Mouse (Mus musculus): ENCODE measurements around the gene Slc2a9. TPM values are rescaled to one million over a fixed set of nuclear protein-coding genes. Genes with fewer than 3 reads are reported as not detected.

The Slc2a9 gene
- polyA plus RNA-seq, 1 experiment from 2014 or later = 0.93 TPM

DNA sequence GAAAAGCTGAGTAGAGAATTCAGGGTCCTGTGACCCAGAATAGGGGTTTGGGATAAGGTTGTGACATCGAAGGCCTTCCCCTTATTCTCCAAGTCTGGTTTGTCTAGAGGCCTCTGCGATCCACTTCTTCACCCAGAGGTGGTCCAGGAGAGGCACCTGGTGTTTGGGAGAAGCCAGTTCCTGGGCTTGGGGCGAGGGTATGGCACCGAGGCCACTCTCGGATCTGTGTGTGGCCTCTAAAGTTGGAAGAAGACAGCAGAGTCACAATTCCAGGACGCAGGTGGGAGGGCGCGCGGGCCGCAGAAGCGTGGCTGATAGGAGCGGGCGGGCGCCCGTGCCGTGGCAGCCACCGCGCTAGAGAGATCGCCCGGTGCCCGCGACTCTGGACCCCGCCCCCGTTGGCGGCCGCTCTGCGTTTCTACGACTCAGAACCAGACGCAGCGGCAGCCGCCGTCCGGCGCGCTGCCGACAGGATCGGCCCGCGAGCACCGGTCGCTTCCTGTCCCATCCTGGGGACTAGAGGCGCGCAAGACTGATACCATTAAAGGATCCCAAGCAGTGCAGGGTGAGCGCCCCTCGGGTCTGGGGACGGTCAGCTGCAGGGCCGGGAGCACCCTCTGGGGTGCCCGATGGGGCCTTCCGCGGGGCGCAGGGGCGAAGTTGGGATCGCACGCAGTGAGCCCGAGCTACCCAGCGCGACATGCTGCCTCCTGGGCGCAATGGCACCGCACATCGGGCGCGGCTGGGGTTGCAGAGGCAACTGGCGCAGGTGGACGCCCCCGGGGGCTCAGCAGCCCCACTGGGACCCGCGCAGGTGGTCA lies 183.8 kb downstream of the Slc2a9 start, which contains the start of gene Drd5:
Gene Drd5, plus strand, starts transcription at position 402 of the 821 bp plus-strand sequence.
- 3% methylated on average over 55 of the region's 67 CpGs for WGBS
- Histone ChIP-seq H3K4me3 (ENCODE audit: low read depth, low read length) (peak within 1 kb of the TSS; percentile 29), H3K9me3 (ENCODE audit: control insufficient read depth, low read depth, low read length) (no peaks in the 10 kb centered on the region), H3K36me3 (ENCODE audit: control insufficient read depth, insufficient read depth, low read length) (no peaks in the 10 kb centered on the region), H3K9ac (replicated peaks; ENCODE audit: low read depth, low read length) (no peak within 1 kb of the TSS), H3K27me3 (ENCODE audit: control insufficient read depth, insufficient read depth, low read length) (peaks cover 34% of the 10 kb centered on the region), H3K4me1 (ENCODE audit: control insufficient read depth, insufficient read depth, low read length) (0 out of 2 replicates have a peak, but pooled peaks cover 2% of the 10 kb centered on the region), H3K27ac (ENCODE audit: low read length) (no peak within 1 kb of the TSS), H3K4me2 (replicated peaks; ENCODE audit: low read depth, low read length) (peak within 1 kb of the TSS; percentile 57)
- no peak; the same call in 1 of the 2 replicates for ATAC-seq (ENCODE audit: insufficient number of reproducible peaks, insufficient read depth, low FRiP score, low read depth)

DNA sequence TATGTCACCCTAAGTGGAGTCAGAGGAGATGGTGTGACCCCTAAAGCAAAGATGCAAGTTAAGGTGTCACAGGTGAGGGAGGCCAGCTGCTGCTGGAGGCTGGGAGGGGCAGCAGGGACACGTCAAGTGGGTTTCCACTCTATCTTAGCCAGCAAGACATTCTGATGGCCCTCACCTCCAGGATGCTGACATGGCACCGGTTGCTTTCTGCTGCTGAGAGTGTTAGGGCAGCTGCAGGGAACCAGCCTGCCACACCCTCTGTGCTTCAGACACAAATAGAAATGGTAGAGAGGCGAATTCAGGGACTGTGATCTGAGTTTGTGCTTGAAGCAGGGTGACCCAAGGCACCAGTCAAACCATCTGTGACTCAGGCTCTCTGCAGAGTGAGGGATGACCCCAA lies 193.1 kb downstream of the Slc2a9 start:
- WGBS = 51% methylated on average over 3 of the region's 3 CpGs
- H3K27ac ChIP-seq (ENCODE audit: low read length) = no peak overlapping the region
- H3K9me3 ChIP-seq (ENCODE audit: control insufficient read depth, low read depth, low read length) = no peaks in the 10 kb centered on the region
- ATAC-seq (ENCODE audit: insufficient number of reproducible peaks, insufficient read depth, low FRiP score, low read depth) = no peak
- no peaks in the 10 kb centered on the region for H3K4me1 ChIP-seq (ENCODE audit: control insufficient read depth, insufficient read depth, low read length)
- H3K4me2 ChIP-seq (replicated peaks; ENCODE audit: low read depth, low read length) = no peak overlapping the region
- H3K9ac ChIP-seq (replicated peaks; ENCODE audit: low read depth, low read length) = no peak overlapping the region
- no peak overlapping the region for H3K4me3 ChIP-seq (ENCODE audit: low read depth, low read length)
- no peaks in the 10 kb centered on the region for H3K36me3 ChIP-seq (ENCODE audit: control insufficient read depth, insufficient read depth, low read length)
- no peaks in the 10 kb centered on the region for H3K27me3 ChIP-seq (ENCODE audit: control insufficient read depth, insufficient read depth, low read length)

DNA sequence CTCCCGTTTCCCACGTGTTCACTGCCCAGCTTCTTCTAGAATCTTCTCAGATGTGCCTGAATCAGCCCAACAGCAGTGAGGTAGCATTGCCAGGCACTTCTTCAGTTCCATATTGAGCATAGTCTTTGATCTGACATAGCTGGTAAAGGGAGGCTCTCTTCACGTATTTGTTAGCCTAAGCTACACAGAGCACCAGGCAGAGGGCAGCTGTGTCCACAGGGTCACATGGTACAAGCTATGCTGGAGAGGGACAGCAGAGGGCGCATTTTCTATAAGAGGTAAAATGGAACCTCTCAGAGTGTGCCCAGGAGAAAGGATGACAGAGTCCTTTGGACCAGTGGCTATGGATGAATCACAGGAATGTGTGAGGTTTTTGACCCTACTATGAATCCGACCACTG lies 194.1 kb downstream of the Slc2a9 start:
- Histone ChIP-seq H3K27ac (ENCODE audit: low read length) (no peak overlapping the region), H3K9ac (replicated peaks; ENCODE audit: low read depth, low read length) (no peak overlapping the region), H3K27me3 (ENCODE audit: control insufficient read depth, insufficient read depth, low read length) (no peaks in the 10 kb centered on the region), H3K4me3 (ENCODE audit: low read depth, low read length) (no peak overlapping the region), H3K9me3 (ENCODE audit: control insufficient read depth, low read depth, low read length) (no peaks in the 10 kb centered on the region), H3K4me2 (replicated peaks; ENCODE audit: low read depth, low read length) (no peak overlapping the region), H3K4me1 (ENCODE audit: control insufficient read depth, insufficient read depth, low read length) (no peaks in the 10 kb centered on the region), H3K36me3 (ENCODE audit: control insufficient read depth, insufficient read depth, low read length) (no peaks in the 10 kb centered on the region)
- WGBS = 44% methylated on average over 5 of the region's 5 CpGs
- ATAC-seq (ENCODE audit: insufficient number of reproducible peaks, insufficient read depth, low FRiP score, low read depth) = no peak

DNA sequence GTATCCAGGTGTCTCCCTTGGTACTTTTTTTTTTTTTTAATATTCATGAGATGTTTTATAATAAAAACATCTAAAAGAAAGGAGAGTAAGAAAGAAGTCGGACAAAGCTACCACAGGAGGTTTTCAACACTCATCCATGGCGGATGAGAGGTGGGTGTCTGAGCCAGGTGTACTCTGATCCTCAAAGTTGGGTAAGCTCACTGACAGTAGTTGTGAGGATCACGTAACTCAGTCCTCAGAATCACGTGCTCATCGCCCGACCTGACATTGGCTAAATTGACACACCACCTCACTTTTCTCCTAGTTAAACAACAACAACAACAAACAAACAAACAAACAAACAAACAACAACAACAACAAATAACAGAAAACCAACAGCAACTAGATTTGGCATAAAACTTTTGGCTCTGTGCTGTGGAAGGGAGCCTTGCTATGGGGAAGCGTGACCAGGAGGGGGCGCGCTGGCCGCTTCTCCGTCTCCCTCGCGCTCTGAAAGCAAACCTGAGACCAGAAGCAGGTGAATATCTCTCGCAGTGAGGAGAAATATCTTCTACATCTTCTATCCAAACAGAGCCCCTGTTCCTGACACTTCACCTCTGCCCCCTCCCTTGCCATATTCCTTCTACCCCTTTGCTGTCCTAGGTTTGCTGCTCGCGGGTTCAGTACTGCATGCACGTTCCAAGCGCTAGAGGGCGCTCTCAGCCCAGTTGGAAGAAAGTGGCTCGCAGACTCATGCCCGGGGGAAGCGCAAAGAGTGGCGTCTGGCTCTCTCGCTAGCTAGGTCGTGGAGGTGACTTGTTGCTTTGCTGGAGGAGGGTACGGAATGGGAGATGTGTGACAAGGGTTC lies 195.5 kb downstream of the Slc2a9 start:
- 10% methylated on average over 26 of the region's 26 CpGs for WGBS
- Histone ChIP-seq H3K27ac (ENCODE audit: low read length) (no peak overlapping the region), H3K4me3 (ENCODE audit: low read depth, low read length) (peak overlapping the region; percentile 25), H3K9ac (replicated peaks; ENCODE audit: low read depth, low read length) (no peak overlapping the region), H3K9me3 (ENCODE audit: control insufficient read depth, low read depth, low read length) (no peaks in the 10 kb centered on the region), H3K4me2 (replicated peaks; ENCODE audit: low read depth, low read length) (peak overlapping the region; percentile 52), H3K36me3 (ENCODE audit: control insufficient read depth, insufficient read depth, low read length) (no peaks in the 10 kb centered on the region), H3K4me1 (ENCODE audit: control insufficient read depth, insufficient read depth, low read length) (no peaks in the 10 kb centered on the region), H3K27me3 (ENCODE audit: control insufficient read depth, insufficient read depth, low read length) (no peaks in the 10 kb centered on the region)
- peak; percentile 77; the same call in 1 of the 2 replicates for ATAC-seq (ENCODE audit: insufficient number of reproducible peaks, insufficient read depth, low FRiP score, low read depth)

DNA sequence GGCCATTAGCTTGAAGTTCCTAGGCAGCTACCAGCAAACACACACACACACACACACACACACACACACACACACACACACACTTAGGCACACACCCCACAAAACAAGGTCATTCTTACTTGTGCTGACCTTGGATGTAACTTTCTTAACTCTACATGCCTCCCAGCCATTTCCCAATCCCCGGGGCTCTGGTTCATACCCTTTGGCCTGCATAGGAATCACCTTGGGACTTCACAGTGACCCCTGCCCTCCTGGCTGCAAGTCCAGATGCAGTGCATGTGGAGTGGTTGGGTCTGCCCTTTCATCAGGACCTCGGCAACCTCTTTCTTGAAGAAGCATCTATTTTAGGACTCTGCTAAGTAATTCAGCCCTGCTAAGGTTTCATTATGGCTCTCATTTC lies 197.7 kb downstream of the Slc2a9 start:
- WGBS = 77% methylated on average over 2 of the region's 2 CpGs
- Histone ChIP-seq H3K9me3 (ENCODE audit: control insufficient read depth, low read depth, low read length) (no peaks in the 10 kb centered on the region), H3K9ac (replicated peaks; ENCODE audit: low read depth, low read length) (no peak overlapping the region), H3K4me3 (ENCODE audit: low read depth, low read length) (no peak overlapping the region), H3K4me1 (ENCODE audit: control insufficient read depth, insufficient read depth, low read length) (no peaks in the 10 kb centered on the region), H3K36me3 (ENCODE audit: control insufficient read depth, insufficient read depth, low read length) (no peaks in the 10 kb centered on the region), H3K27ac (ENCODE audit: low read length) (no peak overlapping the region), H3K27me3 (ENCODE audit: control insufficient read depth, insufficient read depth, low read length) (no peaks in the 10 kb centered on the region), H3K4me2 (replicated peaks; ENCODE audit: low read depth, low read length) (no peak overlapping the region)
- no peak for ATAC-seq (ENCODE audit: insufficient number of reproducible peaks, insufficient read depth, low FRiP score, low read depth)

GRCm38 (mm10) chr5:38302651-38303050 lies 200.3 kb downstream of the Slc2a9 start:
- H3K27ac ChIP-seq (ENCODE audit: low read length) = no peak overlapping the region
- H3K36me3 ChIP-seq (ENCODE audit: control insufficient read depth, insufficient read depth, low read length) = no peaks in the 10 kb centered on the region
- WGBS = 40% methylated on average over 12 of the region's 12 CpGs
- H3K9me3 ChIP-seq (ENCODE audit: control insufficient read depth, low read depth, low read length) = no peaks in the 10 kb centered on the region
- no peak overlapping the region for H3K9ac ChIP-seq (replicated peaks; ENCODE audit: low read depth, low read length)
- no peaks in the 10 kb centered on the region for H3K4me1 ChIP-seq (ENCODE audit: control insufficient read depth, insufficient read depth, low read length)
- H3K4me2 ChIP-seq (replicated peaks; ENCODE audit: low read depth, low read length) = no peak overlapping the region
- no peak overlapping the region for H3K4me3 ChIP-seq (ENCODE audit: low read depth, low read length)
- no peak for ATAC-seq (ENCODE audit: insufficient number of reproducible peaks, insufficient read depth, low FRiP score, low read depth)
- no peaks in the 10 kb centered on the region for H3K27me3 ChIP-seq (ENCODE audit: control insufficient read depth, insufficient read depth, low read length)

DNA sequence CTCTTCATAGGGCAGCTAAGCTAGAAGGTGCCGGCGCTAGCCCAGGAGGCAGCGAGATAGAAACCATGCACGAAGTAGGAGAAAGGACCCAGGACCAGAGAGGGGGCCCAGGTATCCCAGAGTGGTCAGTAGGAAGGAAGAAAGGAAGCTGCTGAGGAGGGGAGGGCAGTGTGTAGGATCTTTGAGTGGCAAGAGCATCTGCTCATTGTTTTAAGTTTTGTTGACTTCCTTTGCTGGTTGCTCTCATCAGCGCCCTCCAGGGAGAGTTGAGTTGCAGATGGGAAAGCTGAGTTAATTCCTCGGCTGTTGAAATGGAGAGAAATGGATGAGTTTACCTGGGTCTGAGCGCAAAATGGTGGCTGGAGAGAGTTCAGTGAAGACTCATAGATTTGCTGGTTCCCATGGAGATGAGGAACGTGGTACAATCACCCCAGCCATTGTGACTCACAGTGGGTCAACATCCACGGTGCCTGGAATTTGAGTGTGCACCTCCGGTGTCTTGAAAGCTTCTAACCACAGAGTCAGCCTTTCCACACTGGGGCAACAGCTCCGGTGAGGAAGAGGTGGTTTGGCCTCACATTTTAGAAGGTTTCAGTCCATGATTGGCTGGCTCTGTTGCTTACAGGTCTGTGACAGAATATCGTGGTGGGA lies 201.1 kb downstream of the Slc2a9 start:
- Histone ChIP-seq H3K27me3 (ENCODE audit: control insufficient read depth, insufficient read depth, low read length) (no peaks in the 10 kb centered on the region), H3K9ac (replicated peaks; ENCODE audit: low read depth, low read length) (no peak overlapping the region), H3K4me2 (replicated peaks; ENCODE audit: low read depth, low read length) (no peak overlapping the region), H3K9me3 (ENCODE audit: control insufficient read depth, low read depth, low read length) (no peaks in the 10 kb centered on the region), H3K36me3 (ENCODE audit: control insufficient read depth, insufficient read depth, low read length) (no peaks in the 10 kb centered on the region), H3K4me1 (ENCODE audit: control insufficient read depth, insufficient read depth, low read length) (no peaks in the 10 kb centered on the region), H3K4me3 (ENCODE audit: low read depth, low read length) (no peak overlapping the region), H3K27ac (ENCODE audit: low read length) (no peak overlapping the region)
- 84% methylated on average over 12 of the region's 12 CpGs for WGBS
- no peak for ATAC-seq (ENCODE audit: insufficient number of reproducible peaks, insufficient read depth, low FRiP score, low read depth)

All from stomach, embryonic 14.5 days (tissue).